Mouse (Mus musculus) intestine, postnatal 0 days (tissue): ENCODE measurements around the gene Dnajc28. TPM values are rescaled to one million over a fixed set of nuclear protein-coding genes. Genes with fewer than 3 reads are reported as not detected.

Experiments used
- ATAC-seq: fragments of 200-750 bp; cut with Nextera tagmentation; 2 replicates; pipeline ENCODE4 v1.8.0; 2017; ENCODE audit warnings: mild to moderate bottlenecking, moderate TSS enrichment, moderate library complexity
- H3K27ac ChIP-seq: fragments of 300-500 bp; sonication (generic); 2 replicates; pipeline ENCODE4 v1.5.1; 2014; ENCODE audit warnings: mild to moderate bottlenecking, low read depth, low read length, moderate library complexity
- H3K27me3 ChIP-seq: fragments of 300-500 bp; sonication (generic); replicated peaks from 2 replicates; pipeline ENCODE4 v1.6.1; 2014; ENCODE audit warnings: low read length, mixed read lengths; ENCODE audit not compliant: control insufficient read depth, insufficient read depth
- H3K36me3 ChIP-seq: fragments of 300-500 bp; sonication (generic); 2 replicates; pipeline ENCODE4 v1.6.1; 2014; ENCODE audit warnings: mild to moderate bottlenecking, moderate library complexity; ENCODE audit not compliant: control insufficient read depth, insufficient read depth
- H3K4me1 ChIP-seq: fragments of 300-500 bp; sonication (generic); replicated peaks from 2 replicates; pipeline ENCODE4 v1.6.1; 2014; ENCODE audit warnings: antibody characterized with exemption, low read length, mixed read lengths; ENCODE audit not compliant: control insufficient read depth, insufficient read depth
- H3K4me2 ChIP-seq: fragments of 300-500 bp; sonication (generic); replicated peaks from 2 replicates; pipeline ENCODE4 v1.6.1; 2014; ENCODE audit warnings: low read depth, mild to moderate bottlenecking, moderate library complexity
- H3K4me3 ChIP-seq: fragments of 300-500 bp; sonication (generic); 2 replicates; pipeline ENCODE4 v1.5.1; 2014; ENCODE audit warnings: low read depth, low read length
- H3K9ac ChIP-seq: fragments of 300-500 bp; sonication (generic); 2 replicates; pipeline ENCODE4 v1.6.1; 2014; ENCODE audit warnings: mild to moderate bottlenecking, low read depth, low read length
- H3K9me3 ChIP-seq: fragments of 300-500 bp; sonication (generic); 2 replicates; pipeline ENCODE4 v1.6.1; 2016; ENCODE audit warnings: mixed run types; ENCODE audit not compliant: control insufficient read depth
- CTCF ChIP-seq: sonication (generic); IDR thresholded peaks from 2 replicates; pipeline ENCODE4 v1.5.1; 2016; ENCODE audit warnings: low read depth, mild to moderate bottlenecking, control low read depth, antibody characterized with exemption, moderate library complexity
- WGBS: fragments of 180-500 bp; shearing (Covaris S2); extraction: QIAGEN DNeasy Blood & Tissue Kit; methylation state at CpG from one replicate; pipeline ENCODE4 v1.1.7; 2014; 5-methylcytosine and 5-hydroxymethylcytosine counted together
- polyA plus RNA-seq: library from polyadenylated mRNA; unstranded; fragments of >200 nt; fragmentation: Nextera tagmentation; extraction: Ambion mirVana; gene quantifications from 2 replicates; pipeline ENCODE4 v1.2.1, GENCODE M21; 2015

Gene Dnajc28
- polyA plus RNA-seq, 1 experiment from 2014 or later, result 1.5 TPM

DNA sequence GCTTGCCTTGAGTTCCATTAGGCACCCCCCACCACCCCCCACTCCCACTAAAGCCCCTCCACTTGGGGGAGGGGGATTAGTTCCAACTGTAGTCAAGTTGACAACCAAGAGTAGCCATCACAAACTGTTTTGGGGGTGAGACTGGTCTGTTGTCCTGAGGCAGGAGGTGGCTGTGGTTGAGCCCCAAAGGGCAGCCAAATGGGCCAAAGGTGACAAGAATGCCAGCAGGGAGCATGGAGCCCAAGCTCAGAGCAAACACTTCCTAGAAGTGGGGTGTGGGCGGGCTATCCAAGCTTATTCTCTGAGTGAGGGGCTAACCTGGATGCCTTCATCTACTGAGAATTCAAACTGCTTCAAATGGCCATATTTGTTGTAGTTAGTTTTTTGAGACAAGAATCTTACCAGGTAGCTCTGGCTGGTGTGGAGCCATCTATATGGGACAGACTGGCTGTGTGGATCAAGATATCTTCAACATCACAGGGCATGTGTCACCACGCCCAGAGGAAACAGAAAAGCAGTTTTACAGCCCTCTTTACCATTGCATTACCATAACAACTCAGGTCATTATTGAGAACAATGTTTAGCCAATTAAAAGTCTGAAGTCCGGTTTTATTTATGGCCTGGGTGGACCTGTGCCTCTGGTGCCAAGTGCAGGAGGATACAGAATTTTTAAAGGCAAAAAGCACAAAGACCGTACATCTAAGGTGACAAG, 54.1 kb downstream of the Dnajc28 start:
- Histone ChIP-seq H3K4me3 (no peak overlapping the region), H3K36me3 (peaks cover 47% of the 10 kb centered on the region), H3K9me3 (no peaks in the 10 kb centered on the region), H3K27me3 (no peaks in the 10 kb centered on the region), H3K27ac (peak overlapping the region; percentile 75), H3K4me2 (peak overlapping the region; percentile 32; the same call in 1 of the 2 replicates), H3K4me1 (0 out of 2 replicates have a peak, but pooled peaks cover 5% of the 10 kb centered on the region), H3K9ac (no peak overlapping the region)
- peak; percentile 65 for ATAC-seq
- no peak for TF ChIP-seq CTCF
- 40% methylated on average over 4 of the region's 4 CpGs for WGBS

Other genes starting within 250 kb of the Dnajc28 start
- gene Ifnar2, start 246.2 kb downstream of the Dnajc28 start, polyA plus RNA-seq, result 68.4 and 75.5 TPM in 2 replicates
- gene Gm21970, start 227.3 kb downstream of the Dnajc28 start, polyA plus RNA-seq, result not detected in 2 replicates
- 123 and 124 TPM in 2 replicates for gene Il10rb, start 212.9 kb downstream of the Dnajc28 start, polyA plus RNA-seq
- gene Ifnar1, start 133.8 kb downstream of the Dnajc28 start, polyA plus RNA-seq, result 18.2 and 21.6 TPM in 2 replicates
- gene Ifngr2, start 72.0 kb downstream of the Dnajc28 start, polyA plus RNA-seq, result 138 and 146 TPM in 2 replicates
- 24.9 and 28.0 TPM in 2 replicates for gene Tmem50b, start 21.2 kb downstream of the Dnajc28 start, polyA plus RNA-seq
- gene Gart, start 27.9 kb upstream of the Dnajc28 start, polyA plus RNA-seq, result 19.0 and 23.8 TPM in 2 replicates
- 71.1 and 83.4 TPM in 2 replicates for gene Son, start 28.5 kb upstream of the Dnajc28 start, polyA plus RNA-seq
- 6.2 and 6.7 TPM in 2 replicates for gene Donson, start 69.7 kb upstream of the Dnajc28 start, polyA plus RNA-seq
- 36.3 and 42.2 TPM in 2 replicates for gene Cryzl1, start 109.9 kb upstream of the Dnajc28 start, polyA plus RNA-seq
- 6.2 and 6.5 TPM in 2 replicates for gene Itsn1, start 110.3 kb upstream of the Dnajc28 start, polyA plus RNA-seq